Mouse (Mus musculus) gastrocnemius, adult 2 months (tissue): ENCODE measurements around the gene Crhbp. TPM values are rescaled to one million over a fixed set of nuclear protein-coding genes. Genes with fewer than 3 reads are reported as not detected.

Experiments used
- DNase-seq: peaks from one replicate; pipeline ENCODE4 v3.0.0; 2022
- H3K27ac ChIP-seq: fragments of 200-600 bp; 2 replicates; pipeline ENCODE4 v1.8.1; 2022; ENCODE audit warnings: mild to moderate bottlenecking
- H3K4me3 ChIP-seq: fragments of 200-600 bp; 2 replicates; pipeline ENCODE4 v1.8.1; 2022; ENCODE audit warnings: mild to moderate bottlenecking, moderate library complexity
- CTCF ChIP-seq: fragments of 200-600 bp; IDR thresholded peaks from 2 replicates; pipeline ENCODE4 v1.8.1; 2022; ENCODE audit warnings: antibody characterized with exemption, mild to moderate bottlenecking, moderate library complexity
- intact Hi-C: fragments of 180-260 bp; cut with DNase I; formaldehyde crosslinking; loops from one replicate; pipeline ENCODE4 v1.15.1; 2025
- total RNA-seq, 2 experiments: library from RNA; stranded (reverse); gene quantifications; 2 replicates each; pipeline ENCODE4 v1.2.3; 2021

The Crhbp gene
- total RNA-seq, 2 experiments from 2014 or later = not detected

DNA sequence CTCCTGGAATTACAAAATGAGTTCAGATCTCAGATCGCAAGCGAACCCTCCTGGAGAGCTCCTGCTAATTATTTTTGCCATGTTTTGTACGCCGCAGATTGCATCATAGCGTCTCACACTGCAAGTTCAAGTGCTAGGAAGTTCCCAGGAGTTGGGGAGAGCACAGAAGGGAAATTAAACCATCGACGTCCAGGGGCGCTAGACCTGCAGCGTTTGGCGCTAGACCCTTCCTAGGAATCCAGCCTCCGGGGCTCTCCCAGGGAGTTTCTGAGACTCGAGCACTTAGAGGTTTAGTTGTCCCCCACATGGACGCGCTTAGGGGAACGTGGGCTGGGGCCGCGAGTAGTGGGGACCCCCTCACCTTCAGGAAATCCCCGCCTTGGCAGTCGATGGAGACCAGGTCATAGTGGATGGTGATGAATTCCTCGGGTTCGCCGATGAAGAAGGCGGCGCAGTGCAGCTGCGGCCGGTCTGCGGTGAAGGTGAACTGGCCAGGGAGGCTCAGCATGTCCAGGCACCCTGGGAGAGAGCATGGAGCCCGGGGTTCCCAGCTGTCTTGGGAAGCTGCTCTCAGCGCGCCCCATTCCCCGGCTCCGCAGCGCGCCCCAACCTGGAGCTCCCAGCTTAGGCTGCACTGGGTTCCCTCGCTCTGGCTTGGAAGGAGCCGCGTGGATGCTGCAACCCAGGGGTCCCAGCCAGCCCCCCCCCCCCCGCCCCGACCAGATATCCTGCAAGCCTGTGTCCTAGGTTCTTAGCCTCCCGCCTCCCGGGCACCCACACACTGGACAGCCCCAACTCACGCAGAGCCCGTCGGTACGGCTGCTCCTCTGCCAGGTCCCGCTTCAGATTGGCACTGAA lies 1.1 kb downstream of the Crhbp start:
- Histone ChIP-seq H3K27ac (no peak overlapping the region), H3K4me3 (peak overlapping the region; percentile 43)
- TF ChIP-seq CTCF = no peak
- intact Hi-C loops = no loop called here
- DNase-seq = no peak

DNA sequence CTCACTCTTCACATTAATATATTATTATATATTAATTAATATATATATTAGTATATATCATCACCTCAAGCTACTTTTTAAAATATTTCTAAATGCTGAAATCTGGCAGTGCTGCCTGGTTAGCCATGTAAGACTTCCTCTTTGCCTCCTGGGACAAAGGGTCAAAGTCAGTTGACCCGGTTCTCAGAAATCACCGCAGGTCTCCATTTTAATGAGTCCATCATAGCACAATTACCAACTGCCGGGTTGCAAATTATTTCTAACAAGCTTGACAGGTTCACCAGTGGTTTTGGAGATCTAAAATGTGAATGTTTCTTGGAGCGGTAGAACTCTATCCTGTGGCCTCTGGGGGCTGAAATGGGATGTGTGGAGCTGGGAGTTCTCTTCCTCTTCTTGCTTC lies 1.8 kb downstream of the Crhbp start:
- TF ChIP-seq CTCF = no peak
- H3K27ac ChIP-seq = no peak overlapping the region
- DNase-seq = no peak
- intact Hi-C loops = no loop called here
- no peak overlapping the region for H3K4me3 ChIP-seq

DNA sequence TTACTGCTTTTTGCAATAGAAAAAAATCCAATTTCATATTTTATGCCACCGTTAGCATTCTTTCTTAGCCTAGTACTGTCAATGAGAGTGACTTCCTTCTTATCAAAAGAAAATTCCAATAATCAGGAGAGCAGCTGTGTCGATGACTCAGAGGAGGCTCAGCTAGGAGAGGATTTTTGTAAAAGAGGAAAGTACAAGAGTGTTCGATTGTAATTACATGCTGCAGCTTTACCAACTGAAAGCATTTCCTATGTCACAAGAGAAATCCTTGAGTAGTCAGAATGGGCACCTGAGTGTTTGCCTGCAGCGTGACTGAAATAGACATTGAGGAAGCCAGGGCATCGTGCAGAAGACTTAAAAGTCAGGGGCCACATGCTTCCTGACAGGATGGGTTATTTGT lies 5.2 kb downstream of the Crhbp start:
- DNase-seq = no peak
- no peak for TF ChIP-seq CTCF
- no peak overlapping the region for H3K4me3 ChIP-seq
- no peak overlapping the region for H3K27ac ChIP-seq
- intact Hi-C loops = no loop called here

DNA sequence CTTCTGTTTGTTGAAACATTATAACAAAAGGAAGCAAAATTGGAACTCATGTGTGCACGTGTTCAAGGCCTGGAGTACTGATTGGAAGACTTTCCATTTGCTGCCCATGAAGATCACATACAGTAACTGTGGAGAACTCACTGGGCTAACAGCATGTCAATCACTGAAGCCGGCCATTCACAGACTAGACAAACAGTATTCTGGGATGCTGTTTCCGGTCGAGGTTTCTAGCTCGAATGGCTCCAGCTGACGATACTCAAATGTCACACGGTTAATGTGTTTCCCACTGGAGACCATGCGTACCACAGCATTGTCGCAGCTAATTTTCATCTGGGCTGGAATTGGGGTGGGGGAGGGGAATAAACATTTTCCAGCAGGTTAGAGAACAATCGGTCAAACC lies 13.0 kb downstream of the Crhbp start:
- intact Hi-C loops = no loop called here
- no peak overlapping the region for H3K4me3 ChIP-seq
- DNase-seq = no peak
- TF ChIP-seq CTCF = no peak
- no peak overlapping the region for H3K27ac ChIP-seq

DNA sequence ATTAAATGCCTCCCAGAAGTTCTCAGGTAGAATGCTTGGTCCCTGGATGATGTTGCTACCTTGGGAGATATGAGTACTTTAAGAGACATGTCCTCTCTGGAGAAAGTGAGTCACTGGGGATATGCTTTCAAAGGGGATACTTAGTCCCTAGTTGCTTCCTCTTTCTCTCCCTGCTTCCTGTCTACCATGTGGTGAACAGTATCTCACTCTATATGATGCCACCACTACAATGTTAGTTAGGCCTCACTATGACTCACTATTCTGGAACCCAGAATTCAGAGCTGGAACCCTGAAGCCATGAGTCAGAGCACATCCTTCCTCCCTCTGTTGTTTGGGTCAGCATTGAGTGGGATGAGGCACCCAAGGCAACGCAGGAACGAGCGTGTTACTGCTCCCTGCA lies 17.2 kb downstream of the Crhbp start:
- no peak for DNase-seq
- Histone ChIP-seq H3K4me3 (no peak overlapping the region), H3K27ac (no peak overlapping the region)
- intact Hi-C loops = no loop called here
- no peak for TF ChIP-seq CTCF

DNA sequence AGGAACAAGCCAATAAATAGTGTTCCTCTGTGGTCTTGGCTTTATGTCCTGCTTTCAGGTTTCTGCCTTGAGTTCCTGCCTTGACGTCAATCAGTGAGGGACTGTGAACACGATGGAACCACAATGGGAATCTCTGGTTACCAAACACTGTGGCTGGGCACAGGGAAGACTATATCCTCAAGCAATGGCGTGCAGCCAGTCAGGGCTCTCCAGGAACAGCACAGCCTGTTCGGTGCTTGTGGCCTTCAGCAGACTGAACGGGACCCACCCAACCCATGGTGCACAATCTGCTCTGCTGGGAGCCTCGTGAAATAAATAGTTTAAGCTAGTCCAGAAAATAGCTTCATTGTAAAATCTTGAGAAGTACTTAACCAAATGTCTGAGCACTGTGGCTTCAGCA lies 18.3 kb downstream of the Crhbp start:
- H3K4me3 ChIP-seq = no peak overlapping the region
- no peak for TF ChIP-seq CTCF
- intact Hi-C loops = no loop called here
- no peak overlapping the region for H3K27ac ChIP-seq
- no peak for DNase-seq

DNA sequence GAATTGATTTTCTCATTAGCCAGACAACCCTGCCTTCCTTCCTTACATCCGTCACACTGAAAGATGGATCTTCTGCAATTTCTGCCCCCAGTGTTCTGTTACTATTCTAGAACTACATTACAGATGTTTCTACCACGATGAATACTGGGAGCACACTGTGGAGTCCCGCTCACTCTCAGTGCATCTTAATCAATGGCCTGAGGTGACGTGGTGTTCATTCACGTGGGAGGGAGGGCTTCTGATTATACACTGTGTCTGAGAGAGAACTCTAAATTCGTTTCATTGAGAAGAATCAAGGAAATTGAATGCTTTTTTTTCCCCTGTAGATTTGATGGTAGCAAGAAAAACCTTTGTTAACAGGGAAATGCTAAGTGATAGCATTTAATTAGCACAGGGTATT lies 19.2 kb downstream of the Crhbp start:
- no peak for TF ChIP-seq CTCF
- intact Hi-C loops = no loop called here
- DNase-seq = no peak
- H3K27ac ChIP-seq = no peak overlapping the region
- H3K4me3 ChIP-seq = no peak overlapping the region

DNA sequence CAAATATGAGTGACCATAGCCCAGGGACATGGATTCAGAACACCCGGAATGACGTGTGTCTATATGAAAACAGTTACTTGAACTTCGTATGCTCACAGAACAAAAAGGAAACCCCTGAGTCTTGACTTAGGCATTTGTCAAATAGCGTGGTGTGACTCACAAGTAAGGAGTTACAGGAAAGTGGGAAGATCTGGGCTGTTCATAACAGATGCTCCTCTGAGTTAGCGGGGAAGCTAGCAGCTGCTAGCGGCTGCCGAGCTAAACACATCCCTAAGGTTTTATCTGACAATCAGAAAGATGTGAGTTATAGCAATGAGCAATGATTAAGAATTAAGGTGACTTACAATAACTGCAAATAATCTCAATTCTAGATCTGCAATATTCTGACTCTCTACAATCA lies 19.8 kb downstream of the Crhbp start:
- TF ChIP-seq CTCF = no peak
- Histone ChIP-seq H3K27ac (no peak overlapping the region), H3K4me3 (no peak overlapping the region)
- no peak for DNase-seq
- intact Hi-C loops = no loop called here

DNA sequence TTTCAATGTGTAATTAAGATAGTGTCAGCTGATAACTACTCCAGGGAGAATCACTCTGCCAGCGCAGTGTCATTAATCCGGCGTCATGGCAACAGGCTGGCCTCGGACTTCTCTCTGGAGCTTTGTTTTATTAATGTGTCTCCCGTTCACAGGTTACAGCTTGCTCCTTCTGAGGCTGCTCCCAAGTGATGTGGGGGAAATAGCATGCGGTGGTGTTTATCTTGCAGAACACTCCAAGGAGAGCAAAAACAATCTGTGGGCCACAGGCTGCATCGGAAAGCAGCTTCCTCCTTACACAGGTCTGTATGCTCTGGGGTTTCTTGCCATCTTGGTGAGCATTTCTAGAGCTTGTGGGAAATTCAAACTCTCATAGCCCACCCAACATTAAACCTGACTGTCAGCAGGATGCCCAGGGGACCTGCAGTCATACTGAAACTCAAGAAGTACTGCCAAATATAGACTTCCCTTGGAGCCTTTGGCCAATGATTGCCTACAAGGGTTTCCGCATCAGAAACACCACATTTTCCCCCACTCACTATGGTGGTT lies 25.4 kb downstream of the Crhbp start:
- Histone ChIP-seq H3K4me3 (no peak overlapping the region), H3K27ac (no peak overlapping the region)
- intact Hi-C loops = no loop called here
- DNase-seq = no peak
- no peak for TF ChIP-seq CTCF

DNA sequence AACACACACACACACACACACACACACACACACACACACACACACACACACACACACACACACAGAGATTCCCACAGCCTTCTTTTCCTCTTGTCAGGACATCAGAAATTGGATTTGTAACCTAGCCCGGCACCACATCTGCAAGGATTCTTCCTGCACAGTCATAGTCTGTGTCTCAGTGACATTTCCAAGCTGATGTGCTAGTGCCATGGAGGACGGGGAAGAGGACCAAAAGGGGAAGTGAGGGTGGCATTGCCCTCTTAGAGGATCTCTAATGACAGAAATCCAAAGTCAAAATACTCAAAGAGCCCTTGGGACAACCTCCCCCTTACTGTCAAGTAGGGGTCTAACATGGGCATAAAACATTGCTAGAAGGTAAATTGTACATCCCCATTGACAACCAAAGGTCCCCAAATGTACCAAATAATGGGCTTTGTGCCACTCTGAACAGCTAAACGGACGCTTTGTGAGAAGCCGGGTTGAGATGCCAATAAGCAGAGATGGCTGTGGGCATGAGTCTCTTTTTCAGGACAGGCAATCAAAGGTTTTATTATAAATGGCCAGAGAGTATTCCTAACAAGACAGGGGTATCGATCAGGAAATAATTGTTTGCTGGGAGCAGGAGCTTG lies 26.0 kb downstream of the Crhbp start:
- TF ChIP-seq CTCF = no peak
- no peak overlapping the region for H3K27ac ChIP-seq
- DNase-seq = no peak
- H3K4me3 ChIP-seq = no peak overlapping the region
- intact Hi-C loops = no loop called here

DNA sequence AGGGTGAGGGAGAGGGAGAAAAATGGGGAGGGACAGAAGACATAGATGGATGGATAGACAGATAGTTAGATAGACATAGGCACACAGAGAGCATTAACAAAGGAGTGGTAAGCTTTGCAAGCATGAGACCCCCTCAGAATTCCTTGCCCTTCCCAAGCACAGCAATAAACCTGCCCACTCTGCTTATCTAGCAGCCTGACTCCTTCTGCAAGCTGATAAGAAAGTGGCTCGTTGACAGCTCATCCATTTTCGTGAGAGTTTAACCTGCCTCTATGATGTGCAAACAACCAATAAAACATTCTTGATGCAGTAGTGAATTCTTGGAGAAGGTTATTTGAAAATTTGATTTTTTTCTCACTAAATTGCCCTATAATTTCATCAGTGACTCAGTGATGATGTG lies 32.5 kb downstream of the Crhbp start:
- H3K4me3 ChIP-seq = no peak overlapping the region
- intact Hi-C loops = no loop called here
- TF ChIP-seq CTCF = no peak
- H3K27ac ChIP-seq = no peak overlapping the region
- no peak for DNase-seq

DNA sequence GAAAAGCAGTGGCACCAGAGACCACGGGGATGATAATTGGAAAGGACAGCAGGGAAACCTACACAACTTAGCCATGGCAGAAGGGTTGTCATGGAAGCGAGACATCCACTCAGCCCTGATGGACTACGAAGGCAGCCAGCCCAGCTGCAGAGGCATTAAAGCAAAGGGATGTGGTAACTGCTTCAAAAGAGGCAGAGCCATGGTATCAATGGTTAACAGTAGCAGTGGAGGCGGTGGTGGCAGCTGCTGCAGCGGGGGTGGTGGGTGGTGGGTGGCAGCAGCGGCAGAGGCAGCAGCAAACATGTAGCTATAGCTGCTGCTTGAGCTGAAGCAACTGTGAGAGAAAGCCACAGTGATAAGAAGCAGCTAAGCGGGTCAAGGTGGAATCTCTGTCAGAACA lies 51.5 kb downstream of the Crhbp start:
- intact Hi-C loops = no loop called here
- DNase-seq = no peak
- Histone ChIP-seq H3K27ac (no peak overlapping the region), H3K4me3 (no peak overlapping the region)
- TF ChIP-seq CTCF = no peak
